Mouse (Mus musculus) CD4-positive, CD25-positive, alpha-beta regulatory T cell, adult 2 months (primary cell): ENCODE results near the gene Olfr195.
"Not testable (repeated sequence)": the region's sequence is repeated elsewhere in the genome, so short reads cannot be mapped to it uniquely, and the experiment has no call there.

Experiments used
- DNase-seq: peaks from one replicate; pipeline ENCODE4 v3.0.0-alpha.2; 2012; ENCODE audit warnings: low read depth, low spot score

The Olfr195 gene

DNA sequence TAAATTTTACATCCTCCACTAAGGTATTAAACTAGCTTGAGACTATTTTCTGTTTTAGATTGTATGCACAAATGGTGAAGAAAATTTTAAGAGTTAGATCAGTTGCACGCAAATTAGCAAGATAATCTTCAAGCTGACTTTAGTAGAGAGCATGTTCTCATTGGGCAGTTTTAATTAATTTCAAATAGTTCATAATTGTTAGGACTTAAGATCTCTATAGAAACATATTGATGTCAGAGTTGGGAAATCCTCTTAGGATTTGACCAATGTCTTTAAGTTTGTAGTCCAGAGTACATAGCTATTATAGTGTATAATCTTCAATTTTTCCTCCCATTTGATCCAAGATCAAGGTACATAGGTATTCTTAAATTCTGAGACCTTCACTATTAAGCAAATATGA lies at the start of gene Olfr195:
Gene Olfr195 (plus strand): TSS at position 301 of the 400 bp plus-strand sequence.
- no peak for DNase-seq

DNA sequence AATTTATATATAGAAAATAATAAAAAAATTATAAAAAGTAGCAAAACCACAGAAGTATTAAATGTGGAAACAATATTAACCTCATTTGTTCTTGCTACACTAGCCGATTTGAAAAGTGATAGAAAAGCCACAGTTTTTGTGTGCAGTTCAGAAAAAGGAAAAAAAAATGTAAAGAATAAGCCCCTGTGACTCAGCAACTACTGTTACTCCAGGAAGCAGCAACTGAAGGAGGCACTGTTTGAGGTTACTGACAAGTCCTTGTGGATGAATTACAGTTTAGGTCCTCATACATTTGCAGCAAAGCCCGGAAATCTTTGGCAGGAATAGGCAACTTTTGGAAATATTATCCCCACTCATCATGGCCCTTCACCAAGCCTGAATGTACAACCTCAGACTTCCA lies 41.5 kb upstream of the Olfr195 start:
- no peak for DNase-seq

DNA sequence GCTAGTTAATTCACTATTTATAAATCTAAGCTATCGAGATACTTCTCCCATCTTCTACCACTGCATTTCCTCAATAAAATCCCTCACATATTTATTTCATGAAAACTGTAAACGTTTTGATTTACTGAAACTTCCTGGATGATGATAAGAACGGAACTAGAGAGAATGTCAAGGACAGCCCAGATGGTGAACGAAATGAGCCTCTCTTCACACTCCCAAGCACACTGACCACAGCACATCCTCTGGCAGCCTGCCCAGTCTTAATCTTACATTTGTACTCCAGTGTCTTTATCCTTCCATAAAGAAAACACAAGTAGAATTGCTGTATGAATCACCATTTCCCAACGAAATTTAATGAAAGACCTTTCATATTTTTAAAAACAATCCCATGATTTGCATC lies 38.3 kb upstream of the Olfr195 start:
- not testable (repeated sequence) for DNase-seq

DNA sequence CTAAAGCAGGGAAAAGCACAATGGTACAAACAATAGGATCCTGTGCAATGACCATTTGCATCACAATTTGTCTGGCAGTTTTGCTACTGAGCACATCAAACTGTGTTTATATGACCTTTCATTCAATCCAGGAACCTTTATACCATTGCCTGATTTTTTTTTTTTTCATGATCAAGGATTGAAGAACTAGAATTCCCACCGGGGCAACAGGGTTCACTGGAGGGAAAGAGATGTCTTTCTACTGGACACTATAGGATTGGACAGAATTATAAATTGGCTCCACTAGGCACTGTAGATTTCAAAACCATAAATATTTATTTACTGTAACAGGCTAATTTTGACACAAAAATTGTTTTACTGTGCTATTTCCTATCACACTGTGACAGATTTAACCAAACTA lies 35.1 kb upstream of the Olfr195 start, which contains the start of gene Olfr193:
Gene Olfr193 (minus strand): TSS at position 101 of the 400 bp plus-strand sequence.
- DNase-seq: no peak

DNA sequence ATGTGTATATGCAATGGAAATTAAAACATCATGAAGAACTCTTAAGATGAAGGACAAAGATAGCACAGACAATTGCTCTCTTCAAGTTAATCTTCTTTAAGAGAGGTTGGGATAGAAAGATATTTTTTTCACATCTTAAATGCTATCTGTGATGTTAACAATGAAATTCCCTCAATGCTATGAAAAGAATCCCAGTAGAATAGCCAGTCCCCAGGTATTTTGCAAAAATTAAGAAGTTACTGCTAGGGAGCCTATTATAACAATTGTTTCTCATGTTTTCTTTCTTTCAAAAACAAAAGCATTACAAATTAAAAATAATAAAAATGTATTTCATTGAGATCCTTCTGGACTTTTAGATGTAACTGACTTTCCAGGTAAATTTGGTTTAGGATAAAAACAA lies 25.9 kb upstream of the Olfr195 start, which contains the start of gene Olfr194:
Gene Olfr194 (minus strand): TSS at position 101 of the 400 bp plus-strand sequence.
- DNase-seq: no peak

- DNase-seq: no peak
Observed at GRCm38 (mm10) chr16:59130740-59131139, 16.1 kb upstream of the Olfr195 start.

DNA sequence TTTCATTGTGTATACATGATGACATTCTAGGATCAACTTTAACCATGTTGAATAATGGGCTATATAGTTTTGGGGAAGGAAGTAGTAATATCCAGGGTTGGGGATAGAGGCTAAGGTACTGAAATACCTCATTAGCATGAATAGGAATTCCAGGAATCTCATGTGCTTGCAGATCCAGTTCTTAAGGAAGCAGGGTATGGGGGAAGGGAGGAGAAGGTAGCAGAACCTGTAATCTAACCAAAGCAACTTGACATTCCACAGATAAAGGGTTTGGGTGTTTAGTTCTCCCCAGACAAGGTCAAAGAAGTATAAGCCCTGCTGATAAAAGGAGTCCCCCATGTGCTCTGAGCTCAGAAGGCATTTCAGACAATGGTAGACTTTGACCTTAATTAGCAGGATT lies 5.7 kb upstream of the Olfr195 start:
- DNase-seq: no peak

DNA sequence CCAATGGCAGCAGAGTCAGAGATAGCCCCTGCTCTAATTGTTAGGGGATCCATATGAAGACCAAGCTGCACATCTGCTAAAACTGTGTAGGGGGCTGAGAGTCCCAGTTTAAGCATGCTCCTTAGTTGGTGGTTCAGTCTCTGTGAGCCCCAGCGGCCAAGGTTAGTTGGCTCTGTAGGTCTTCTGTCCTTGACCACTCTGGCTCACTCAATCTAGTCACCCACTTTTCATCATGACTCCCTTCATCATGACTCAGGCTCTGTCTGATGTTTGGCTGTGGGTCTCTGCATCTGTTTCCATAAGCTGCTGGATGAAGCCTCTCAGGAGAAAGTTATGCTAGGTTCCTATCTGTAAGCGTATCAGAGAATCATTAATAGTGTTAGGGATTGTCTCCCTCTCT lies 5.2 kb downstream of the Olfr195 start:
- DNase-seq: no peak

DNA sequence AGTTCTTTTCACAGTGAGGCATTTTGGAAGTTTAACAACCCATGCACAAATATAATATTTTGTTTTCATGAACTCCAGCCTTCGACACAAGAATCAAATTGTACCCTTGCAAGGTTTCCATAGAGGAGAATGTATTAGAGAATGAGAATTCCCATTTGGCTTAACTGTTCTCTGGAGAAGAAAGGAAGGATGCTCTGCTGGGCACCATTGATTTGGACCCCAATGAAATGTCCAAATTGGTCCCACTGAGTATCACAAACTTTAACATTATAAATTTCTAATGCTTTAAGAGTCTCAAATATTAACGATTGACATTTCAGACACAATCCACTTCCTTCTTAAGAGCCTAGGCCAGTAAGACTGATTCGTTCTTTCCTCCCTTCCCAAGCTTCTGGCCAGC lies 23.5 kb downstream of the Olfr195 start, which contains the start of gene Olfr196:
Gene Olfr196 (minus strand): TSS at position 101 of the 400 bp plus-strand sequence.
- DNase-seq: no peak
